Mouse (Mus musculus) mature B cell (primary cell): ENCODE results near the gene Pdzd7.

ENCODE experiments used
- in situ Hi-C: fragments of 300-500 bp; cut with MboI; formaldehyde crosslinking; loops from 2 replicates; pipeline ENCODE4 v1.14.3; 2019

Pdzd7 gene

GRCm38 (mm10) chr19:45045651-45046050, at the start of gene Pdzd7:
Gene Pdzd7 (minus strand): TSS chr19:45045717.
- in situ Hi-C loops = no loop called here

- in situ Hi-C loops = no loop called here
Measured at GRCm38 (mm10) chr19:45081841-45082550, 36.5 kb upstream of the Pdzd7 start.

- in situ Hi-C loops = no loop called here
Measured at GRCm38 (mm10) chr19:45081279-45081678, 35.8 kb upstream of the Pdzd7 start.

- in situ Hi-C loops = no loop called here
Measured at GRCm38 (mm10) chr19:45080711-45081110, 35.2 kb upstream of the Pdzd7 start.

- in situ Hi-C loops = no loop called here
Measured at GRCm38 (mm10) chr19:45079769-45080515, 34.4 kb upstream of the Pdzd7 start.

- in situ Hi-C loops = no loop called here
Measured at GRCm38 (mm10) chr19:45078971-45079764, 33.7 kb upstream of the Pdzd7 start.

- in situ Hi-C loops = no loop called here
Measured at GRCm38 (mm10) chr19:45077742-45078645, 32.5 kb upstream of the Pdzd7 start.

GRCm38 (mm10) chr19:45076586-45077510, 31.3 kb upstream of the Pdzd7 start:
- in situ Hi-C loops = no loop called here

- in situ Hi-C loops = no loop called here
Measured at GRCm38 (mm10) chr19:45076036-45076575, 30.6 kb upstream of the Pdzd7 start.

GRCm38 (mm10) chr19:45075323-45076035, 30.0 kb upstream of the Pdzd7 start:
- in situ Hi-C loops = no loop called here

GRCm38 (mm10) chr19:45074580-45075322, 29.2 kb upstream of the Pdzd7 start, which contains the start of gene Kazald1:
Gene Kazald1 (plus strand): TSS chr19:45075241.
- in situ Hi-C loops = no loop called here

GRCm38 (mm10) chr19:45073871-45074542, 28.5 kb upstream of the Pdzd7 start:
- in situ Hi-C loops = no loop called here

- in situ Hi-C loops = no loop called here
Measured at GRCm38 (mm10) chr19:45067758-45068510, 22.4 kb upstream of the Pdzd7 start.

- in situ Hi-C loops = no loop called here
Measured at GRCm38 (mm10) chr19:45067170-45067569, 21.7 kb upstream of the Pdzd7 start.

- in situ Hi-C loops = no loop called here
Measured at GRCm38 (mm10) chr19:45065226-45065625, 19.7 kb upstream of the Pdzd7 start.

- in situ Hi-C loops = no loop called here
Measured at GRCm38 (mm10) chr19:45063565-45064292, 18.2 kb upstream of the Pdzd7 start.

- in situ Hi-C loops = no loop called here
Measured at GRCm38 (mm10) chr19:45058841-45059240, 13.3 kb upstream of the Pdzd7 start.
